Mouse (Mus musculus) central nervous system, embryonic 14 days (tissue): ENCODE measurements around the gene Melk. TPM values are rescaled to one million over a fixed set of nuclear protein-coding genes. Genes with fewer than 3 reads are reported as not detected.

ENCODE experiments used
- polyA plus RNA-seq: library from polyadenylated mRNA; depleted of rRNA; stranded (reverse); fragments of >200 nt; gene quantifications from 2 replicates; pipeline ENCODE4 v1.2.3, GENCODE M21; 2012; rRNA removed

Gene Melk
- 12.1 and 16.1 TPM in 2 replicates for polyA plus RNA-seq

GRCm38 (mm10) chr4:44300781-44301750 is at the start of gene Melk:
Gene Melk, plus strand, starts transcription at chr4:44300876.

Other genes with a start within 250 kb of the Melk start
- gene Gne, start 216.7 kb upstream of the Melk start, polyA plus RNA-seq: 14.1 and 17.2 TPM in 2 replicates
- gene Rnf38, start 67.1 kb upstream of the Melk start, polyA plus RNA-seq: 224 and 240 TPM in 2 replicates